Mouse (Mus musculus) liver, embryonic 16.5 days (tissue): Measurements from ENCODE around the gene Cd93. TPM values are rescaled to one million over a fixed set of nuclear protein-coding genes. Genes with fewer than 3 reads are reported as not detected.

ENCODE experiments used
- ATAC-seq: fragments of 200-750 bp; cut with Nextera tagmentation; 2 replicates; pipeline ENCODE4 v1.8.0; 2017; ENCODE audit warnings: low read depth, mild to moderate bottlenecking, moderate number of reproducible peaks, moderate library complexity
- H3K27ac ChIP-seq: fragments of 300-500 bp; sonication (generic); 2 replicates; pipeline ENCODE4 v1.5.1; 2014; ENCODE audit warnings: mild to moderate bottlenecking, low read length
- H3K27me3 ChIP-seq: fragments of 300-500 bp; sonication (generic); 2 replicates; pipeline ENCODE4 v1.6.1; 2014; ENCODE audit warnings: low read depth, low read length, mixed read lengths; ENCODE audit not compliant: control insufficient read depth, insufficient read depth
- H3K36me3 ChIP-seq: fragments of 300-500 bp; sonication (generic); 2 replicates; pipeline ENCODE4 v1.6.1; 2014; ENCODE audit warnings: mild to moderate bottlenecking; ENCODE audit not compliant: control insufficient read depth, insufficient read depth
- H3K4me1 ChIP-seq: fragments of 300-500 bp; sonication (generic); 2 replicates; pipeline ENCODE4 v1.6.1; 2014; ENCODE audit warnings: low read depth, low read length, mixed read lengths; ENCODE audit not compliant: control insufficient read depth
- H3K4me2 ChIP-seq: fragments of 300-500 bp; sonication (generic); 2 replicates; pipeline ENCODE4 v1.6.1; 2014; ENCODE audit warnings: low read depth, low read length, mixed read lengths
- H3K4me3 ChIP-seq: fragments of 300-500 bp; sonication (generic); 2 replicates; pipeline ENCODE4 v1.5.1; 2014; ENCODE audit warnings: low read depth, mild to moderate bottlenecking, low read length
- H3K9ac ChIP-seq: fragments of 300-500 bp; sonication (generic); 2 replicates; pipeline ENCODE4 v1.6.1; 2014; ENCODE audit warnings: low read depth, low read length
- H3K9me3 ChIP-seq: fragments of 300-500 bp; sonication (generic); replicated peaks from 2 replicates; pipeline ENCODE4 v1.6.1; 2016; ENCODE audit warnings: low read length; ENCODE audit not compliant: control insufficient read depth
- WGBS: fragments of 180-500 bp; shearing (Covaris S2); extraction: QIAGEN DNeasy Blood & Tissue Kit; methylation state at CpG from one replicate; pipeline ENCODE4 v1.1.7; 2014; ENCODE audit not compliant: insufficient replicate concordance; 5-methylcytosine and 5-hydroxymethylcytosine counted together
- polyA plus RNA-seq: library from polyadenylated mRNA; unstranded; fragments of >200 nt; fragmentation: Nextera tagmentation; extraction: Ambion mirVana; gene quantifications from 2 replicates; pipeline ENCODE4 v1.2.1, GENCODE M21; 2015

The Cd93 gene
- polyA plus RNA-seq, 1 experiment from 2014 or later = 2.5 TPM

- no peak for ATAC-seq
- Histone ChIP-seq H3K4me1 (no peaks in the 10 kb centered on the region), H3K4me3 (no peak overlapping the region), H3K36me3 (no peaks in the 10 kb centered on the region), H3K9ac (no peak overlapping the region), H3K27ac (no peak overlapping the region), H3K9me3 (no peaks in the 10 kb centered on the region), H3K27me3 (no peaks in the 10 kb centered on the region), H3K4me2 (no peak overlapping the region)
- WGBS = 56% methylated on average over 4 of the region's 4 CpGs
Measured at GRCm38 (mm10) chr2:148430941-148431340, 12.4 kb downstream of the Cd93 start.

DNA sequence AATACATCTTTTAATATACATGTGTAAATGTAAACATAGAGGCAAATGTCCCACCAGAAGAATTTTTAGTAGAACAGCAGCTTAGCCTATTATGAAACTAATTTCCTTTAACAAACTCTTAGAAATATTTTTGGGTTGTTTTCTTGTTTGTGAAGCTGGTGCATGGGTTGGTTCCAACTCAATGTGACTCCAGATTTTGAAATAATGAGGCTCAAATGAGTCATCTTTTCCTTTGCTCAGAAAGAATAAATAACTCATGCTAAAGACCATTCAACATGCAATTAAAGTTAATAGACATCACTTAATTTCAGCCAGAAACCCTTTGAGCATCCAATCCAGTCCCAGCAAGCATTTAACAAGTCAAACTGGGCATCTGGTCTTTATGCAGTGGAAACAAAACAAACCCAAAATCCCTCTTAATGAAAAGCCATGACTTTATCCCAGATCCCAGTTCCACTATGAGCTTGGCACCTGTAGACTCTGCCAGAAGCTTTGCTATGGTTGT is 14.3 kb downstream of the Cd93 start:
- no peaks in the 10 kb centered on the region for H3K4me1 ChIP-seq
- H3K27me3 ChIP-seq = no peaks in the 10 kb centered on the region
- H3K9ac ChIP-seq = no peak overlapping the region
- no peak for ATAC-seq
- H3K4me3 ChIP-seq = no peak overlapping the region
- H3K4me2 ChIP-seq = no peak overlapping the region
- H3K36me3 ChIP-seq = no peaks in the 10 kb centered on the region
- H3K9me3 ChIP-seq = no peaks in the 10 kb centered on the region
- no peak overlapping the region for H3K27ac ChIP-seq

DNA sequence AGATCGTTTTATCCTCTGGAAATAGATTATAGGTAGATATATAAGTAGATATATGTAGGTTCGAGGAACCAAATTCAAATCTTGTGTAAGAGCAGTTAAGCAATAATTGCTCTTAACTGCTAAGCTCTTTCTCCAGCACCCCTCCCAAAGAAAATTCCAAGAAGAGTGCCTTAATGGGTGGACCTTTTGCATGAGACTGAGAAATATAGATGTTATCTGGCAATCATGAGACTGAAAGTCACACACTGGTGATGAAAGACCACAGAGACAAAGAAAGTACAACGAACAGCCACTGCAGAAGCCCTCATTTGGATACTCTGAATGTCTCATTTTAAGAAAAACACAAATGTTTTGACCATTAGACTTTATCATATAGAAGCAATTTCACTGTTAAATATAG is 14.8 kb downstream of the Cd93 start:
- H3K27ac ChIP-seq = no peak overlapping the region
- ATAC-seq = no peak
- no peak overlapping the region for H3K4me3 ChIP-seq
- H3K9ac ChIP-seq = no peak overlapping the region
- no peak overlapping the region for H3K4me2 ChIP-seq
- H3K27me3 ChIP-seq = no peaks in the 10 kb centered on the region
- H3K4me1 ChIP-seq = no peaks in the 10 kb centered on the region
- WGBS = 39% methylated on average over 3 of the region's 3 CpGs
- no peaks in the 10 kb centered on the region for H3K36me3 ChIP-seq
- no peaks in the 10 kb centered on the region for H3K9me3 ChIP-seq

GRCm38 (mm10) chr2:148427553-148427952 is 15.8 kb downstream of the Cd93 start:
- Histone ChIP-seq H3K27me3 (no peaks in the 10 kb centered on the region), H3K9ac (no peak overlapping the region), H3K36me3 (no peaks in the 10 kb centered on the region), H3K9me3 (no peaks in the 10 kb centered on the region), H3K4me2 (no peak overlapping the region), H3K4me1 (no peaks in the 10 kb centered on the region), H3K4me3 (no peak overlapping the region), H3K27ac (no peak overlapping the region)
- WGBS = 57% methylated on average over 3 of the region's 3 CpGs
- ATAC-seq = no peak

- no peak for ATAC-seq
- H3K27ac ChIP-seq = no peak overlapping the region
- no peaks in the 10 kb centered on the region for H3K27me3 ChIP-seq
- H3K36me3 ChIP-seq = no peaks in the 10 kb centered on the region
- H3K4me2 ChIP-seq = no peak overlapping the region
- WGBS = 42% methylated on average over 5 of the region's 5 CpGs
- no peaks in the 10 kb centered on the region for H3K9me3 ChIP-seq
- no peak overlapping the region for H3K9ac ChIP-seq
- no peaks in the 10 kb centered on the region for H3K4me1 ChIP-seq
- H3K4me3 ChIP-seq = no peak overlapping the region
Measured at GRCm38 (mm10) chr2:148425709-148426382, 17.5 kb downstream of the Cd93 start.

DNA sequence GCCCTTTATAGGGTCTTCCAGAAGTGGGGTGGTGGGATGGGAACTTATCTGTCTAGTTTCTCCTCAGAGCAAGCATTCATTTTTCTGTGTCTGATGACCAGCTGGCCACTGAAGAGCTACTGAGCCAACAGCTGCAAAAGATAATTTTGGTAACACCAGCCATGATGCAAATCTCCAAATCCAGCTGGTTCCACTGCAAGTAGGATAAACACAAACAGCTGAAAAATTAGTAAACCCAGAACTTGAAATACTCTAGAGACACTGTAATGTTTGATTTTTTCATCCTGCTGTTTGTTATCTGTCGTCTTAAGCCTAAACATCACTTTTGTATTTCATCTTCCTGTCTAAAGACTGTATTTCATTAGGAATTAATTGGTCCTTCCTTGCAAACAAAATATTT is 21.7 kb downstream of the Cd93 start:
- Histone ChIP-seq H3K27me3 (no peaks in the 10 kb centered on the region), H3K27ac (no peak overlapping the region), H3K36me3 (no peaks in the 10 kb centered on the region), H3K9me3 (no peaks in the 10 kb centered on the region), H3K4me2 (no peak overlapping the region), H3K9ac (no peak overlapping the region), H3K4me3 (no peak overlapping the region), H3K4me1 (no peaks in the 10 kb centered on the region)
- 47% methylated on average over 1 of the region's 1 CpGs for WGBS
- ATAC-seq = no peak

DNA sequence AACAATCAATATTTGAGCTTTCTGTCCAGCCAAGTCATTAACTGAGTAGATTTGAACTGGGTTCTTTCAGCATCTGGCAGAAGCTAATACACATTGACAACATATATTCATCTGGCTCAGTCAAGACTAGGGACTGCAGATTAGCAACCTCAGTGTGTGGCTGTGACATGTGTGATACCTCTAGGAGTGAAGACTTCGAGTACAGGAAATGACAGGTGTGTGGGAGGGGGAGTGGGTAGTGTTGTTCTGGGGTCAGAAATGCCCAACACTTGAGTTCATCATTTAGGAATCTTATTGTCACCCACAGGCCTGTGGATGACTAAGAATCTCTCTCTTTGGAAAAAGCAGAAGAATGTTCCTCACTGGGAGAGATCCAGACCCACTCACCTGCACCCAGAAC is 22.3 kb downstream of the Cd93 start:
- Histone ChIP-seq H3K36me3 (no peaks in the 10 kb centered on the region), H3K4me1 (no peaks in the 10 kb centered on the region), H3K27me3 (no peaks in the 10 kb centered on the region), H3K9me3 (no peaks in the 10 kb centered on the region), H3K4me3 (no peak overlapping the region), H3K9ac (no peak overlapping the region), H3K27ac (no peak overlapping the region), H3K4me2 (no peak overlapping the region)
- 15% methylated on average over 1 of the region's 1 CpGs for WGBS
- ATAC-seq = no peak

DNA sequence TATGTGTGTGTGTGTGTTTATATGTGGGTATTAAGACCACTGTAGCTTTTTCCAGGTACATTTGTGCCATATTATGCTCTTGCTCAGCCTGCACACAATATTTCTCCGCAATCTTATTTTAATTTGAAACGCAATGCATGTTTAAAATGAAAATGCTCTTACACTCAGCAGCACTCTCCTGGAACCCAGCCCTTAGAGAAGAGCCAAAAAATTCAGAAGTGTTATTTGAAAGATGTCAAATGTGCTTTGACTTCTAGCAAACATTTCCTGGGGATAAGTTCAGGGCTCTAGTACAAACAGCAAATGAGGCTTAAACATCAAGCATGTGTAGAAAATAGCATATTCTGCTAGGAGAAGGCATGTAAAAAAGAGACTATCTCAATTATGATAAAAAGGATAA is 23.6 kb downstream of the Cd93 start:
- no peaks in the 10 kb centered on the region for H3K27me3 ChIP-seq
- H3K9ac ChIP-seq = no peak overlapping the region
- no peak for ATAC-seq
- no peak overlapping the region for H3K27ac ChIP-seq
- H3K4me3 ChIP-seq = no peak overlapping the region
- WGBS = 65% methylated on average over 2 of the region's 2 CpGs
- H3K9me3 ChIP-seq = no peaks in the 10 kb centered on the region
- H3K36me3 ChIP-seq = no peaks in the 10 kb centered on the region
- no peaks in the 10 kb centered on the region for H3K4me1 ChIP-seq
- H3K4me2 ChIP-seq = no peak overlapping the region

DNA sequence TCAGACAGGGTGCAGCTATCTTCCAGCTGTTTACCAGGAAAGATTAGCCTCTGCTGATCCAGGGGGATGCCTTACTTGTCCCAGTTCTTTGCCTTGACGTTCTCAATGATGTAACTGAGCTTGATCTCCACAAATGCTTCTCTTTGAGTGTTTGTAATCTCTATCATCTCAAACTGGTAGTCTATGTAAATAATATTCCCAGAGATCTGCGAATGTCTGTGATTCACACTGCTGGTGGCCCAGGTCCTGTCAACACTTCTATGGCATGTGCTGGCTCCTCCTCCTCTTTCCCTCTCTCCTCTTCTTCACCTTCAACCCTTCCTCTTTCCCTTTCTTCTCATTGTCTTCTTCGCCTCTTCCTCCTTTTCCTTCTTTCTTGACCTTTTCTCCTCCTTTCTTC is 24.2 kb downstream of the Cd93 start:
- 58% methylated on average over 3 of the region's 3 CpGs for WGBS
- no peak overlapping the region for H3K27ac ChIP-seq
- no peak overlapping the region for H3K9ac ChIP-seq
- H3K27me3 ChIP-seq = no peaks in the 10 kb centered on the region
- no peak for ATAC-seq
- no peak overlapping the region for H3K4me2 ChIP-seq
- no peaks in the 10 kb centered on the region for H3K9me3 ChIP-seq
- no peak overlapping the region for H3K4me3 ChIP-seq
- no peaks in the 10 kb centered on the region for H3K36me3 ChIP-seq
- no peaks in the 10 kb centered on the region for H3K4me1 ChIP-seq
